Mouse (Mus musculus): Measurements from ENCODE around the gene Mbd4.
"Not testable (repeated sequence)": the region's sequence is repeated elsewhere in the genome, so short reads cannot be mapped to it uniquely, and the experiment has no call there.

Gene Mbd4

GRCm38 (mm10) chr6:115853091-115853813 is at the start of gene Mbd4, which contains the start of gene Ift122:
Gene Mbd4 (minus strand): TSS chr6:115853371.
Gene Ift122 (plus strand): TSS chr6:115853470.
- DNase-seq, result peak; percentile 98

- no peak for DNase-seq
These were observed 49.4 kb upstream of the Mbd4 start for GRCm38 (mm10) chr6:115902545-115902944.

- DNase-seq, result no peak
These were observed 48.3 kb upstream of the Mbd4 start for GRCm38 (mm10) chr6:115901489-115901931.

- DNase-seq, result peak; percentile 88
These were observed 47.9 kb upstream of the Mbd4 start for GRCm38 (mm10) chr6:115901062-115901461.

- DNase-seq, result no peak
These were observed 44.9 kb upstream of the Mbd4 start for GRCm38 (mm10) chr6:115897926-115898520.

- peak; percentile 42 for DNase-seq
These were observed 43.9 kb upstream of the Mbd4 start for GRCm38 (mm10) chr6:115897117-115897516.

GRCm38 (mm10) chr6:115896346-115896745 is 43.2 kb upstream of the Mbd4 start:
- no peak for DNase-seq

GRCm38 (mm10) chr6:115892363-115892762 is 39.2 kb upstream of the Mbd4 start:
- no peak for DNase-seq

- DNase-seq, result peak; percentile 70
These were observed 38.4 kb upstream of the Mbd4 start for GRCm38 (mm10) chr6:115891497-115892061.

GRCm38 (mm10) chr6:115891061-115891460 is 37.9 kb upstream of the Mbd4 start:
- no peak for DNase-seq

GRCm38 (mm10) chr6:115890601-115891000 is 37.4 kb upstream of the Mbd4 start:
- no peak for DNase-seq

- no peak for DNase-seq
These were observed 35.1 kb upstream of the Mbd4 start for GRCm38 (mm10) chr6:115888296-115888695.

GRCm38 (mm10) chr6:115886894-115887293 is 33.7 kb upstream of the Mbd4 start:
- DNase-seq, result no peak

- no peak for DNase-seq
These were observed 30.8 kb upstream of the Mbd4 start for GRCm38 (mm10) chr6:115884018-115884417.

GRCm38 (mm10) chr6:115880751-115881150 is 27.6 kb upstream of the Mbd4 start:
- DNase-seq, result no peak

- no peak for DNase-seq
These were observed 26.6 kb upstream of the Mbd4 start for GRCm38 (mm10) chr6:115879736-115880135.

GRCm38 (mm10) chr6:115878694-115879093 is 25.5 kb upstream of the Mbd4 start:
- no peak for DNase-seq

GRCm38 (mm10) chr6:115877239-115877638 is 24.1 kb upstream of the Mbd4 start:
- DNase-seq, result no peak

GRCm38 (mm10) chr6:115871318-115871717 is 18.1 kb upstream of the Mbd4 start:
- not testable (repeated sequence) for DNase-seq

GRCm38 (mm10) chr6:115867157-115867556 is 14.0 kb upstream of the Mbd4 start:
- DNase-seq, result not testable (repeated sequence)

- no peak for DNase-seq
These were observed 12.1 kb upstream of the Mbd4 start for GRCm38 (mm10) chr6:115865246-115865645.

GRCm38 (mm10) chr6:115863340-115863841 is 10.2 kb upstream of the Mbd4 start:
- no peak for DNase-seq

- no peak for DNase-seq
These were observed 6.9 kb upstream of the Mbd4 start for GRCm38 (mm10) chr6:115860027-115860556.

- no peak for DNase-seq
These were observed 6.1 kb upstream of the Mbd4 start for GRCm38 (mm10) chr6:115859258-115859657.
